Mouse (Mus musculus) cortical plate, adult 2 months (tissue): ENCODE data around the gene Srsf10.

Experiments used
- CTCF ChIP-seq: fragments of 200-500 bp; IDR thresholded peaks from 2 replicates; pipeline ENCODE4 v1.5.1; 2011; ENCODE audit warnings: mild to moderate bottlenecking, control low read depth, low read length; ENCODE audit not compliant: insufficient read depth; ENCODE audit errors: extremely low read depth
- POLR2A ChIP-seq: fragments of 200-500 bp; IDR thresholded peaks from 2 replicates; pipeline ENCODE4 v1.6.1; 2011; ENCODE audit warnings: mild to moderate bottlenecking, low read length, control low read depth; ENCODE audit not compliant: insufficient read depth; ENCODE audit errors: extremely low read depth

DNA sequence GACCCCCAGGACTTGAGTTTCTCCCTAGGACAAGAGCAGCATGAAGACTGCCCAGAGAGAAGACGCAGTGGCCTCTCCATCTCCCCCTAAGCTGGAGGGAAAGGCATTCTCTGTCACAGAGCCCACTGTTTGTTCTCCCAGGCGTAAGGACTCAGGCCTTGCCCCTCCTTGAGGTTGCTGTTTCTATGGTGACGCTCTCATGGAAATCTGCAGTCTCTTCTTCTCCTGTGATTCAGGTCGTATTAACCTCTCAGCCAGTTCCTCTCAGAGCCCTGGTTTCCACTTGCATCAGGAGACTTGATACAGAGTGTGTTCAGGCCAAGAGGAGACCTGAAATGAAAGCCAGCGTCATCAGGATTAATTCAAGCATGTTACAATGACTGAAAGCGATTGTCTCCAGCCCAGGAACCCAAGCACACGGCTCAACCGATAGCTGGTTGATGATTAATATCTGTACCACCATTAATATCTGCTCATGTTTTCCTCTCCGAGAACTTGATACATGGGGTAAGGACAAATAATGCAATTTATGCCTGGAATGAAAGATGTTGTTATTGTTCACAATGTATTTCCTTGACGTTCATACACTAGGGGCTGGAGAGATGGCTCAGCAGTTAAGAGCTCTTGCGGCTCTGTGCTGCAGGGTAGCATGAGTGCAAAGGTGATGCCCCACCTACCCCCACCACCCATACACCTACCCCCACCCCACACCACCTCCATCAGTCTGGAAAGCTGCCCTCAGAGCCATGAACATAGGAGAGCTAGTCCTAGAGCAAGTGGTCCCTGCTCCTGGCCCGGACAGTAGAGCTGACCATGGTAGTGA lies 22.0 kb upstream of the Srsf10 start:
- TF ChIP-seq POLR2A (no peak), CTCF (no peak)
